Mouse (Mus musculus): ENCODE measurements at regions not wholly inside any gene's neighbourhood (a gene's known extent, or its start where the extent isn't known, plus 50 kb on each side); places are given as distances from the start of the nearest gene placed in this dataset.

DNA sequence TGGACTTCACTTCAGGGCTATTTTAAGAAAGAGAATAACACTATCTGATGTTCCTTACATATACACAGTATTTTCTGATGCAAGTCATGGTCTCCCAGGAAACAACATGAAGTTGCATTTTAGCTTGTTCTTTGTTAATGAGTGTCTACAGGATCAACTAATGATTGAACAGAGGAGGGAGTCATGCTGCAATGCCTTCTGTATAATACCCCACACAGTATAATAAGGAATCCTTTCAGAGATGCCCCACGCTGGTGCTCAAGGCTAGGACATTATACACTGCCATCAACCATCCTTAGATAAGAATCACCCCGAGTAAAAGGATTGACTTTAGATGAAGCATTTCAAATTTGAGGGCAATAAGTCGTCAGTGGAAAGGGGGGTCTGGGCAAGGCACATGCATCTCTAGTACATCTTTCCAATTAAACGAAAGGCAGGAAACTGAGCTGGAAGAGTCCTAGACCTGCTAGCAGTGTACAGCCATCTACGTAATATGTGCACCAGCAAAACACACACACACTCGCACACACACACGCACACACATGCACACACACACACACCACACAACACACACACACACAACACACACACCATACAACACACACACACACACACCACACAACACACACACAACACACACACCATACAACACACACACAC, 252.6 kb upstream of the Rag2 start:
- no peak for DNase-seq

DNA sequence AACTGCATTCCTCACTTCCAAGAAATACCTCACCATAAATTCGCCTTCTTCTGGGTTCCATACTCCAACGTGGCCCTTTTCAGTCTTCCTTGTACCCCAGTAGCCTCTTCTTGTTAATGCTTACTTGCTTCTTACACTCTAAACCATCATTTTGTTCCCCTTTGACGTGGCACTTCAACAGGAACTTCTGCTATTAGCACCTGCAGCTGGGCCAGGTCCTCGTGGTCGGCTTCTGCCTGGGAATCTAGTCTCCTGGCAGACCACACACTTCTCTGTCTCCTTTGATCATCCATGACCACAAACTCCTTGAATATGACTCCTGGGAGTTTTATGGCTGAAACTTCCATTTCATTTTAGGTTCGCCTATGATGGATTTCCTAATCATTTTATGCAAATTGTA, 243.9 kb upstream of the Rag2 start:
- no peak for DNase-seq

- no peak for DNase-seq
Measured at GRCm38 (mm10) chr2:101415002-101415401, 209.5 kb upstream of the Rag2 start.

GRCm38 (mm10) chr2:101416702-101417101, 207.8 kb upstream of the Rag2 start:
- DNase-seq, result no peak

DNA sequence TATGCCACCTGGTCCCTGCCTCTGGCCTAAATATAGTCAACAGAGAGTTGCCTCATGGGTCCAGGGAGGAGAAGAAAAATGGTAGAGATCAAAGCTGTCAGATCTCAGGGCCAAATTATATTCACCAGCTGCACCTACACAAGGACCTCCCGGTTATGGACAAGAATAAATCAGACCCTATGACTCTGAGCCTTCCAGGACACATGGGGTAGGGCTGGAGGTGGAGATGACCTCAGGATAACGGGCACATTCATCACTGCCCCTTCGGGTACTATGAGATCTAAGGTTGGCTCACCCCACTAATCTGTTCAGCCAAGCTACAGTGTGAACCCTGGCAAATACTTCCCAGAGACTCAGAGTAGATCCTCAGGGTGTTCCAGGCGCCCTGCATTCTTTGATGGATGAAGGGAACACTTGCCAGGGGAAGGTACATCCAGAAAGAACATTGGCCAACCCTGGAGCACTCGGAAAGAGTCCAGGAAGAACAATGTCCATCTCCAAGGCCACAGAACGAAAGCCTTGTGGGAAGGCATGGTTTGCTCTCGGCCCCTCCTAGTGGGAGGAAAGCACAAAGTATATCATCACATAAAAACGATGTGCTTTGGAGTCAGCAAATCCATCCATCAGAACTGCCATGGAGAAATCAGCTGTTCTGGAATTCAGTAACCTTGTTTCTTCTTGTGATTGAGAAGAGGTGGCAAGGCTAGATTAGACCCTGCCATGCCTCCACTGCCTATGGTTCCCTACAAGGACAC, 191.2 kb upstream of the Rag2 start:
- no peak for DNase-seq

DNA sequence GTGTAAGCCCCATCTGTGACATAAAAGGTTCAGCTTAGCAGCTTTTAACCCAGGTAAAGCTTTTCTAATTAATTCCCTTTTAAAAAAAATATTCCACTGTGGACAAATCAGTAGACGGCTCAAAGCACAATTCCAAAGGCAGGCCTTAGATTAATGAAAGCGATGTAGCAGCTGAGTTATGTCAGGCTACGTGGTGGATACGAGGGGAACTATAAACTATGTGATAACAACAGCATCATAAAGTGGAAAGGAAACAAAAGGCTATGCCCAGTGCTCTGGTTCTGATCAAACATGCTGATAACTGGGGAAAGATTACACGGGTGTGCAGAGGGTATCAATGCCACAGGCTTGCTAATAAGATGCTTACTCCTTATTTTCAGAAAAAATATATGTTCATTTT, 184.3 kb upstream of the Rag2 start:
- no peak for DNase-seq

DNA sequence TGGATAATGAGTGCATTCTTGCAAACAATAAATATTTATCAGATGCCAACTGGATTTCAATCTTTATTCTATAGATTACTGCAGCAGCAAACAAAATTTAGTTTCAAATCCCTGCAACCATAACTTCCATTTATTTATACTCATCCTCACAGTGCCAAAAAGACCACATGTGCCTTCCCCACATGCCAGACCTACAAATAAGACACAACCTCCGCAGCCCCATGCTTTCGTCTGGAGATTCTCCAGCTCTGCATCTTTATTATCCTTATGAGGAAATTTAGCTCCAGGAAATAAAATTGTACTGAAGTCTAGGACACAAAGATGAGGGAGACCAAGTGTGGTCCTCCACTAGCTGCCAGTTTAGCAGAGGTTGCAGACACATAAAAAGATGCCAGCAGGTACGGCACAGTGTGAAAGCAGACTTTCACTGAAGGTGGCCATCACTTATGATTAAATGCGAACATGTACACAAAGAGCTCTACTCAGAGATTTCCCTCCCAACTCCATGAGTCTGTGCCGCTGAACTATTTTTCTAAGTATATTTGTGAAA, 183.4 kb upstream of the Rag2 start:
- DNase-seq, result no peak

DNA sequence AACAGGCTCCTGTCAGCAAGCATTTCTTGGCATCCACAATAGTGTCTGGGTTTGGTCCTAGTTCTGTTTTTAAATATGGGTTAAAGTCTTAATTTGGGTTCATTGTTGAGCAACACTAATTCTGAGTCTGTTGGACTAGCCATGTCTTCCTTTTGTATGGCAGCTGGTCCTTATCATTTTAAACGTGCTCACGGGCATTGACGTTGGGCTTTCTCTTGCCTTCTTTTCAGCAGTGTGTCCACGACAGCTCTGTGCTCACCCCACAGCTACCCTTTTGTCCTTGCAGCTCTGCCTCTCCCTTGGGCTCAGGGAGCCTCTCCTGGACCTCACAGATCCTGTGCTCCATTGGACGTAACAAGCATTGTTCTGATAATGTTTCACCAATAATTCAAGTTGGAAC, 168.9 kb upstream of the Rag2 start:
- DNase-seq, result no peak

DNA sequence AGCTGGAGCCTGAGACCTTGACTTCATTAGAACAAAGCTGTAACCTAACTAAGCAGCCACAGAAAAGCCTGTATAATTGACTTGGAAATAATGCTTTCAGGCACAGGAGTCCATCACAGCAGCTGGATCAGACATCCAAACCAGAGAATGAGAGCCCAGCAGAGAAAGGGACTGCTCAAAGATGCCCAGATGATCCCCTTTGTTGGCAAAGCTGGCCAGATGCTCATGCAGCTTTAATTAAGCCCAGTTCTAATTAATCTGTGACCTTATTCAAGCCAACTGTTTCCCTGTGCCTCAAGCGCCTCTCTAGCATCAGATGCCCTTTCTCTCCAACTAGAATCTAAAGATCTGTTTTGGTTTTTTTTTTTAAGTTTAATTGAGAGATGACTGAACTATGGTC, 165.6 kb upstream of the Rag2 start:
- DNase-seq, result no peak

- DNase-seq, result no peak
Measured at GRCm38 (mm10) chr2:101462450-101462849, 162.1 kb upstream of the Rag2 start.

DNA sequence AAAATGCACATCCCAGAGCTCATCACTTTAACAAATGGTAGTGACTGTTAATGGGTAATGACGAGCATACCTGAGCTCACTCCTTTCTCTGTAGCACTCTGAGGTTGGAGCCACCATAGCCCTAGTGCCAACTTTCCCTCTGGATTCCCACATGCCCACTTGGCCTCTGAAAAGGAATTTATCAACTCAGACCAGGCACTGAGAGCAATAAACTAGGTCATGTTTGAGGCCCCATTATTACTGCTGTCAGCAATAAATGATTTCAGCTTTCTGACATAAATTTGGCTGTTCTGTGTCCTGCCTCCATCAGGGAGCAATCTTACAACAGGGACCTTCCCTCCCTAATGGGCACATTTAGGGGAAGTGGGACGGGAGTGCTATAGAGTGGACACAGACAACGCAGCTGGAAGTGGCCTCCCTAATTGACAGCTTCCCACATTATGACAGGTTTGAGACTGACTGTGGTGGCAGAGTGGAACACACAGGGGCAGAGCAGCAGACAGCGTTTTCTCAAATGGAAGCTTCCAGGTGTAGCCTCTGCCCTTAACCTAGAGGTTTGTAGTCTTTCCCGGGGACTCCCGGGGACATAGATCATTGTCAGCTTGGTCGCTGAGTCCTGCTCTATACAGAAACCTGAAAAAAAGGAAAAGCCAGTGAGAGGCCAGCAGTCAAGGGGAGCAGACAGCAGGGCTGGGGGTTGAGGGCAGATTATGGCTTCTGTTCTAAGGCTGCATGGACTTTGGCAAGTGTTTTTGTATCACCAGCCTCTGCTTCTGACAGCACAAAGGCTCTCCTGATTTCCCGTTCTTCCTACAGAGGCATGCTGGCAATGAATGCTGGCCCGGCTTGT, 160.0 kb upstream of the Rag2 start:
- DNase-seq, result no peak

DNA sequence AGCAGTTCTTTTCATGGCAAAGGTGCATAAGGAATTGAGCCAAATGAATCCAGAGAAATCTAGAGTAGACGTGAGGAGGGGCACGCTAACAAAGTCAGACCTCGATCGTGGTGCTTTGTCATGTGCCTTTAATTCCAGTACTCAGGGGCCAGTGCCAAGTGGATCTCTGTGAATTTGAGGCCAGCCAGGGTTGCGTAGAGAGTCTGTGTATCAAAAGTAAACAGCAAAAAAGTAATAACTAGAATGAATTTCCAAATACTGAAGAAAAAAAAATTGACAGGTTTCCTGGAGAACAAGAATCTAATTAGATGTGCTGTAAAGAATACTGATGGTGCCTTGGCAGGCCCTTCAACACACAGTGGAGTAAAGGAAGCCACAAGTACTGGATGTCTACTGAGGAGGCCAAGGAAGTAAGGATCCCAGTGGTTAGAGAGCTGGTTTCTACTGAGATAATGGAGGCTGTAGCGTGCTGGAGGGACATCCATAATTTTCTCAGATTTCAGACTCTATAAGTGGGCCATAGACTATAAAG, 153.9 kb upstream of the Rag2 start:
- no peak for DNase-seq

DNA sequence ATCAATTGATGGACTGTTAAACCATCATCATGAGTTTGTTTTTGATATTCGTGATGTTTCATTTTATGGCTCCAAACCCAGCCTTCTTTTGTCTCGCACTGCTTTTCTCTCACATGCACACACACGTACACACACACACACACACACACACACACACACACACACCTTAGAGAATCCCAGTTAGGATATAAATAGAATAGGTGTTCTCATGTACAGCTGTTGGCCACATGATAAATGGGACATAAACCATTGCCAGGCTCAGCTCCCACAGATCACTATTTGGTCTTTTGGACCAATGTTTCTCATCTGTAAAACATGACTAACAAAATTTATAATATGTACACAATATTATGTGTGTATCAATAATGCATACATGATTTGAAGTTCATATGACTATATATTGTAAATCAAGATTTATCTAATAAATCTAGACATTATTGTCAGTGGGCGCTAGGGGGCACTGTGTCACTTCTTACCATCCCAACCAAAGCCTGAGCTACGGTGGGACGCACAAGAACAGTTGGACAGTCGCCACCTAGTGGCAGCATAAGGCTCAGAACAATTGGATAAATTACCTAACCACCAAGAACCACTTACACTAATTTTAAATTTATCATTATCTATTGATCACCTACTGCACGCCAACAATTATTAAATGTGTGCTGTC, 151.9 kb upstream of the Rag2 start:
- DNase-seq, result peak; percentile 87 to 89

GRCm38 (mm10) chr2:101473116-101473485, 151.4 kb upstream of the Rag2 start:
- DNase-seq, result no peak

- DNase-seq, result no peak
Measured at GRCm38 (mm10) chr2:101476862-101477261, 147.7 kb upstream of the Rag2 start.

DNA sequence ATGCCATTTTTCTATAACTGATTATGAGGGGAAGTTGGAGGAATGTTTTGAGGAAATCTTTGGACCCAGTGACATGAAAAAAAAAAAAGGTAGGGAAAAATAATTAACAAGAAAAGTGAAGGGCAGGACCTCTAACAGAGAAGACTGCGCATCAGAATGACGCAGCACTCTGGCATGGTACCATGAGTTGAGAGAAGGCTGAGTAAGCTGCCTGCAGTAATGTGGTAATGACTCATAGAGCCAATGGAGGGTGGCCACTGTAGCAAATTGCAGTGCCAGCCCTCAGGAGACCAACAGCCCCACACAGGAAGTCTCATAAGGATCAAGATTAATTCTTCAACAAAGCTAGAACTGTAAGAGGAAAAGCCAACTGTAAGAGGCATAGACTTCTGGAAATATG, 134.3 kb upstream of the Rag2 start:
- no peak for DNase-seq

DNA sequence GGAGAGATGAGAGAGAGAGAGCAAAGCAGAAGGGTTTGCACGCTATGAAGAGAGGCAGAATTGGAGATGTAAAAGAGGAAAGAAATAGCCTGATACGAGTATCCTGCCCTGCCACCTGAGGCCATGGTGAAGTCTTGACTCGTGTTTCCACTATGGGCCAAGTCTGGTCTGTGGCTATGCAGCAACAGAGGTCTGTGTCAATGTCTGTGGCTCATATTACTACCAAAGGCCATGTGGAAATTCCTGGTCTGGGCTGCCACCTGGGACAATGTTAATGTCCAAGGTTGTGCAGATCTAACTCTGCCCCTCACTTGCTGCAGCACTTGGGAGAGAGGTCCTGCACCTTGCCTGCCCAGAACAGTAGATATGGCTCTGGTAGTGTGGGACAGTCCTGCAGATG, 132.8 kb upstream of the Rag2 start:
- DNase-seq, result no peak

DNA sequence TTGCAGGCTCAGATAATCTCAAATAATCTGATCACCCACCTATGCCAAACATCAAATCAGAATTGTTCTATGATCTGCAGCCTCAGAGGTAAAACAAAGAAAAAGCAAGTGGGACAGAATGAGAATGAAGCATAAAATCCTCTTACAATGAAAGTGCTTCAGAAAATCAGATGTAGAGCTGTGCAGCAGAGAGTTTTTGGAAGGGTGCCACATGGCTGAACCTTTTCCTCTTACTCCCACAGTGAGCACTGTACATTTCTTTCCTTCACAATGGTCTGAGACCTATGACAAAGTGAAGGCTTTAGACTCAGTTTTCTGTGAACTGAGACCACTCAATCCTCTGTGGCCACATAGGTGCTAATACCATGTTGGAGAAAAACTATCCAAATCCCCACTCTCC, 116.4 kb upstream of the Rag2 start:
- no peak for DNase-seq
